Mouse (Mus musculus) frontal cortex, postnatal 25 days (tissue): ENCODE results near the gene Tmprss7.

Source experiments
- DNase-seq, 2 experiments: peaks; one replicate each; pipeline ENCODE4 v3.0.0; 2022; ENCODE audit warnings: low spot score in 2 of 2

Gene Tmprss7

GRCm38 (mm10) chr16:45686833-45687232 lies 6.6 kb downstream of the Tmprss7 start:
- DNase-seq: no peak

DNA sequence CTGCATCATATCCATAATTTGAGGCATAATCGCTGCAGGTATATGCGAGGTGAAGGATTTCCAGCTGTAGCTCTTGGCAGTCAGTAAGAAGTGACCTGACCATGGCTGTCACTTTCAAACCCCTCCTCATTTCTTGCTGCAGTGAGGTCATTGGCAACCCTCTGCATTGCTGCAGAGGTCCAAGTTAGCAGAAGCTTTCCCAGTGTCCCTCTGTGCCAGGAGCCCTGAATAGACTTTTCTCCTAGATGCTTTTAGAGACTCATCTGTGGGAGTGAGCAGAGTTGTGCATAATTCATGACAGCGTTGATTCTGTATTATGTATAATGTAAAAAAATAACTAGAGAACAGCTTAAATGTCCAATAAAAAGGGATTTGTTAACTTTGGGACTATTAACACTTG lies 8.2 kb downstream of the Tmprss7 start:
- DNase-seq: no peak

DNA sequence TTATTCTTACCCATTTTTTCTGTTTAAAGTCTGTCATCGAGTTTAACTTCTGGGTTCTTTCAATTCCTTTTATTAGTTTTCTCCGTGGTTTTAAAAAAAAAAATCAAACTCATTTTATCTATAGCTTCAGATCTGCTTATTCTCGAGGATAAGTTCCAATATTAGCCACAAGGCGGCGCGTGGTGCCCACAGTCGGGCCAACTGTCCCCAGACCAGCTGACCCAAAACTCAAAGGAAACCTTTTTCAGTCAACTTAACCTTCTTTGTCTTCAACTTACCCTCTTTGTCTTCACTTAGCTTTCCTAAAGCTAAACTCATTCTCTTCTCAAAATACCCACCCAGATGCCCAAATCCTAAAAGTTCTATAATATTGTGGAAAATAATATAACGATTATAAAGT lies 8.6 kb downstream of the Tmprss7 start:
- peak; percentile 43 to 63 for DNase-seq

GRCm38 (mm10) chr16:45676462-45676861 lies 17.0 kb downstream of the Tmprss7 start:
- no peak for DNase-seq

- DNase-seq: no peak
These were observed 23.5 kb downstream of the Tmprss7 start for GRCm38 (mm10) chr16:45670005-45670404.

GRCm38 (mm10) chr16:45668178-45668577 lies 25.3 kb downstream of the Tmprss7 start:
- no peak for DNase-seq

DNA sequence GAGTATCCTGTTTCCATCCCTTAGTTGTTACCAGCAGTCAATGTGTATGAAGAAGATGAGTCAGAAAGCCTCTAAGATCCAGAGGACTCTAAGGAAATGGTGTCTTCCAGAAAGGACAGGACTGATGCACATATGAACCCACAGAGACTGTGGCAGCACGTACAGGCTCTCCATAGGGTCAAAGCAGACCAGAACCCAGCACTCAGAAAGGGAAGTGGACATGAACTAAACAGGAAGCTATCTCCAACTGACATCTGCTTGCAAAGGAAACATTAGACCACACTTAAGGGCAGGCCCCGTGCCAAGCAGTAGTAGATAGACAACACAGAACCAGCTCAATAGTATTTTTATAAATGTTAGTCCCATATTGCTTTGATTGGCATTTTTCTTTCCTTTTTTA lies 27.3 kb downstream of the Tmprss7 start:
- no peak for DNase-seq

DNA sequence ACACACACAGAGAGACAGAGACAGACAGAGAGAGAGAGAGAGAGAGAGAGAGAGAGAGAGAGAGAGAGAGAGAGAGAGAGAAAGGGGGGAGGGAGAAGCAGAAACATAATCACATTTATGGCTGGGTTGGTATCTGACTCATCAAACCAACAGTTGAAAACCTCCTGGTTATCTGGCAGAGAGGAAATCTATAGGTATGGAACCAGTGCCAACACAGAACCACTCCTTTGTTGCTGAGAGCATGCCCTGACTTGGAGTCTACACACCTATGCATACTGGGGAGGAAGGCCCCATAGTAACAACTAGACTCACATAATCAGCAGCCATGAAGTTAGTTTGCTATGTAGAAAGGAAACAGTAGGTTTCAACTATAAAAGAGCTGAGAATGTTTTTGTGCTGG lies 31.1 kb downstream of the Tmprss7 start:
- DNase-seq: no peak

GRCm38 (mm10) chr16:45659596-45659995 lies 33.9 kb downstream of the Tmprss7 start:
- DNase-seq: peak in 1 of 2 experiments; percentile 20

GRCm38 (mm10) chr16:45658248-45658647 lies 35.2 kb downstream of the Tmprss7 start:
- DNase-seq: no peak

DNA sequence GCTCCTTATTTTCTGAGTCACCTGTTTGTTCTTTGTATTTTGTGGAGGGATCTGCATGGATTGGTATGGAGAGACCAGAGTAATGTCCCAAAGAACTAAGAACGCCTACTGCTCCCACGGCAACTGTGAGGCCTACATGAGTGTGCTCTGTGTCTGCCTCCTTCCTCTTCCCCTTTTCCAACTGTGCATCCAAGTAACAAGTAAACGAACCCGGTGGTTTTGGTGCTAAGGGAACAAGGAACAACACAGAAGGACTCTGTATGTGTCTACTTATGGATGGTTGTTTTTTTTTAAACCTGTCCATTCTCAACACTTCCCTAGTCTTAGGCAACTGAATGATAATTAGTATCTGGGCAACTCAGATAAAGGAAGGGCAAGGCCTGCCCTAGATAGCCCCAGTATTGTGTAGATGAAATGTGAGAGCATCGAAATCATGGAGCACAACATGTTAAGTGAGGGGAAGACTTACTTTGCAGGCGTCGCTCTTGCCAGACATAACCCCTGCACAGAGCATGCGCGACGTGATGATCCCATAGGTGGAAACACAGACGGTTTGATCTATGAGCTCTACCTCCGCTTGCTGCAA lies 35.8 kb downstream of the Tmprss7 start:
- no peak for DNase-seq

DNA sequence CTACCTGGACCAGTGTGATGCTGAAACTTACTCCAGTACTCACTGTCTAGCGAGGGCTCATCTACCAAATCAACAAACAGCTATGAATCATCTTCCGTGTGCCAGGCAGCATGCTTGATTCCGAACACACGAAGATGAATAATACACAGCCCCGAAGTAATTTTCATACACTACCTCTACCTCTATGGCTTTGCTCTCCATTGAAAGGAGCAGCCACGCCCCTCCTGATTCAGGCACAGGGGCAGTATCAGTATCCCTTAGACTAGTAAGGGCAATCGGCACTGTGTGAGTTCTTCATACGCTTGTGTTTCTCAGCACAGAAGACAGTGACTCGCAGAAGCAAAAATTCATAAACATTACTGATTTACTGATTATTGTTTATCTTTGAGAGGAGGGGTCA lies 39.0 kb downstream of the Tmprss7 start:
- DNase-seq: no peak

DNA sequence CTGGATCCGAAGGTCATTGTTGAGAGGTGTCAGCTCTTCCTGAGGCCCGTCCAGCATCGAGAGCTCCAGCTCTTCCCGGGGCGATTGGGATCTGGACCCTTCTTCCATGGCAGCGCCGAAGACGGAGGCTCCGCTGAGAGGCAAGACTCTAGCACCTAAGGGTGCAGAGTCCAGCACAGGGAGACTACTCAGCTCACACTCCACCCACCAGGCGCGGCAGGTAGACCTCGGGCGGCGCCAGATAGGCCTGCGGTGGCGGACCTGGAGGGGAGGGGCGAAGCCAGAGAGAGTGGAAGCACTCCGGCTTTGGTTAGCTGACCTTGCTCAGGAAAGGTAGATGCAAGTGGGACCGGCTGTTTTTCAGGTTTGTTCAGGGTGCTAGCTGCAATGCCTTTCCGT lies 39.5 kb downstream of the Tmprss7 start, which contains the start of gene BC016579:
Gene BC016579 (minus strand): TSS at position 135 of the 399 bp plus-strand sequence.
- no peak for DNase-seq

GRCm38 (mm10) chr16:45653009-45653933 lies 40.2 kb downstream of the Tmprss7 start:
- DNase-seq: no peak

- no peak for DNase-seq
These were observed 42.0 kb downstream of the Tmprss7 start for GRCm38 (mm10) chr16:45651497-45651896.

GRCm38 (mm10) chr16:45644380-45644779 lies 49.1 kb downstream of the Tmprss7 start:
- no peak for DNase-seq

DNA sequence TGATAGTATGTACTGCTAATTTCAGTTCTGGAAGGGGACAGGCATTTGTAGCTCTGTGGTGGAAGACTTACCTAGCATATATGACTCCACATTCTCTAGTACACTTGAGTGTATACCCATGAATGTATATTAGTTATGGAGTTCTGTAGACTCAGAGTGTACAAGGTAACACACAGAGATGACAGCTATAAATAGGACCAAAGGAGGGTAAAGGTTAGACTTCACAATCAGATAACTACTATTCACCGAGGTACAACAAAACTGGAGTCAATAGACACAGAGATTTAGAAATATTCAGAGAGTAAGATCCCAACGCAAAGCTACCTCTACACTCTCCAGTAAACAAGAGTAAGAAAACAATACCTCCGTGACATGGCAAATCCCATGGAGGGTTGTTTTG lies 49.5 kb downstream of the Tmprss7 start:
- no peak for DNase-seq

GRCm38 (mm10) chr16:45641301-45641700 lies 52.2 kb downstream of the Tmprss7 start:
- no peak for DNase-seq

DNA sequence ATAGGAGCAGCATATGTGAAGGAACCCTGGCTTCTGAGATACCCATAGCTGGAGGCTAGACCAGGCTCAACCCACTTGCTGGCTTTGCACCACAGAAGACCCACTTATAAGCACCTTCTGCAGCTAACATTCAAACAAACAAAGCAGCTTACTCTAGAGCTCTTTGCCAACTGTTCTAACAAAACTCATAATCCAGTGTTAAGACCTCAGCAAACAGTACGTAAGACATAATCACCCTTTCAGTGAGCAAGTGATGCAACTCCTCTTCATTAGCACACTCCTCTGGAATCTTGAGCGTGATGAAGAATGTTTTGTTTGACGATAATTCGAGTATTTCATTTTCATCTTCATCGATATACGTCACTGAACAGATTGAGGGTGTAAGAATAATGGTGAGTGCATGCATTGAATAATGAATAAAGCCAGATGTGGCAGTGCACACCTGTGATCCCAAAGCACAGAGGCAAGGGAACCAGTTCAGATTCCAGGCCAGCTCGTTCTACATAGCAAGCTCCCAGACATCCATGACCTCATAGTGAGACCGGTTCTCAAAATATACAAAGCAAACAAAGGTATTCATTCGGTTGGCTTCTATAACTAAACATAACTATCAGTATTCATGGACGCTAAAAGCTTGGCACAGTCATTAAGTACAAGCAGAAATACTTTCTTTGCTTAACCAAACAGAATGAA lies 53.2 kb downstream of the Tmprss7 start:
- DNase-seq: no peak

GRCm38 (mm10) chr16:45635826-45636225 lies 57.6 kb downstream of the Tmprss7 start:
- no peak for DNase-seq

GRCm38 (mm10) chr16:45632420-45632819 lies 61.0 kb downstream of the Tmprss7 start:
- DNase-seq: no peak

GRCm38 (mm10) chr16:45630347-45630960 lies 63.0 kb downstream of the Tmprss7 start:
- peak; percentile 15 to 54 for DNase-seq
